Mouse (Mus musculus) liver, embryonic 15.5 days (tissue): ENCODE data around the gene Riok2. TPM values are rescaled to one million over a fixed set of nuclear protein-coding genes. Genes with fewer than 3 reads are reported as not detected.

Source experiments
- ATAC-seq: fragments of 200-750 bp; cut with Nextera tagmentation; 2 replicates; pipeline ENCODE4 v1.8.0; 2017; ENCODE audit warnings: moderate number of reproducible peaks, mild to moderate bottlenecking, moderate library complexity; ENCODE audit not compliant: insufficient read depth
- H3K27ac ChIP-seq: fragments of 300-500 bp; sonication (generic); replicated peaks from 2 replicates; pipeline ENCODE4 v1.5.1; 2015; ENCODE audit warnings: mild to moderate bottlenecking, inconsistent platforms
- H3K27me3 ChIP-seq: fragments of 300-500 bp; sonication (generic); 2 replicates; pipeline ENCODE4 v1.6.1; 2015; ENCODE audit warnings: mild to moderate bottlenecking, inconsistent platforms
- H3K36me3 ChIP-seq: fragments of 300-500 bp; sonication (generic); replicated peaks from 2 replicates; pipeline ENCODE4 v1.6.1; 2015; ENCODE audit warnings: moderate library complexity, mild to moderate bottlenecking, inconsistent platforms
- H3K4me1 ChIP-seq: fragments of 300-500 bp; sonication (generic); replicated peaks from 2 replicates; pipeline ENCODE4 v1.6.1; 2015; ENCODE audit warnings: inconsistent platforms
- H3K4me2 ChIP-seq: fragments of 300-500 bp; sonication (generic); 2 replicates; pipeline ENCODE4 v1.6.1; 2015; ENCODE audit warnings: moderate library complexity, mild to moderate bottlenecking, inconsistent platforms
- H3K4me3 ChIP-seq: fragments of 300-500 bp; sonication (generic); replicated peaks from 2 replicates; pipeline ENCODE4 v1.5.1; 2015; ENCODE audit warnings: mild to moderate bottlenecking, inconsistent platforms
- H3K9ac ChIP-seq: fragments of 300-500 bp; sonication (generic); 2 replicates; pipeline ENCODE4 v1.6.1; 2015; ENCODE audit warnings: moderate library complexity, mild to moderate bottlenecking, inconsistent platforms
- H3K9me3 ChIP-seq: fragments of 300-500 bp; sonication (generic); replicated peaks from 2 replicates; pipeline ENCODE4 v1.6.1; 2016; ENCODE audit warnings: inconsistent platforms
- WGBS: fragments of 180-500 bp; shearing (Covaris S2); methylation state at CpG from one replicate; pipeline ENCODE4 v1.1.7; 2015; ENCODE audit warnings: mixed read lengths; ENCODE audit not compliant: insufficient replicate concordance; 5-methylcytosine and 5-hydroxymethylcytosine counted together
- polyA plus RNA-seq: library from polyadenylated mRNA; unstranded; fragments of >200 nt; fragmentation: Nextera tagmentation; extraction: Ambion mirVana; gene quantifications from 2 replicates; pipeline ENCODE4 v1.2.1, GENCODE M21; 2015

Gene Riok2
- polyA plus RNA-seq, 1 experiment from 2014 or later, result 9.7 TPM

DNA sequence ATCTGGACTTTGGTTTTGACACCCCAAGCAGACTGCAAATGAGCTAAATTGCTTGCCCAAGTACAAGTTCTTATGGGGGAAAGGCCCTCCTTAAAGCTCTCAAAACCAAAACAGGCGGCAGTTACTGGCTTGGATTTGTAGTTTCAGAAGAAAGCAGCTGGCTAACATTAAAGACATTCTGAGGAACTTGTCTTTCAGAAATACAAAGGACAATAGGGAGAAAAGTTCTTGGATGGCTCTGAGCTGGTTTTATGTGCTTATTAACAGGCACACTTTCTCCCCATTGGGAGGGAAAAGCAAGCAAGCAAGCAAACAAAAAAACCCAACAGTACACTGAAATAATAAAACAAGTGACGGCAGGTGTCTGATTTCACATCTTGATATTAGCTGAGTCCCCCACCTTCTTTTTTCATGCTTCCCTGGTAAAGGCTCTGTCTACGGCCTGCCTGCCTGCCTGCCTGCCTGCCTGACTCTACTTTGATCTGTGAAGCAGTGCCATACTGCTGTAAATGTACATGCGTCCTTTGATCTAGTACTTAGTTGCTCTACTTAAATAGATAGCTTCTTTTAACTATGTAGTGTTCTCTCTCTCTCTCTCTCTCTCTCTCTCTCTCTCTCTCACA, 67.9 kb downstream of the Riok2 start:
- Histone ChIP-seq H3K9ac (no peak overlapping the region), H3K27me3 (no peaks in the 10 kb centered on the region), H3K36me3 (no peaks in the 10 kb centered on the region), H3K4me3 (no peak overlapping the region), H3K9me3 (no peaks in the 10 kb centered on the region), H3K4me2 (no peak overlapping the region), H3K4me1 (no peaks in the 10 kb centered on the region), H3K27ac (no peak overlapping the region)
- ATAC-seq, result no peak
- WGBS, result 62% methylated on average over 4 of the region's 4 CpGs

DNA sequence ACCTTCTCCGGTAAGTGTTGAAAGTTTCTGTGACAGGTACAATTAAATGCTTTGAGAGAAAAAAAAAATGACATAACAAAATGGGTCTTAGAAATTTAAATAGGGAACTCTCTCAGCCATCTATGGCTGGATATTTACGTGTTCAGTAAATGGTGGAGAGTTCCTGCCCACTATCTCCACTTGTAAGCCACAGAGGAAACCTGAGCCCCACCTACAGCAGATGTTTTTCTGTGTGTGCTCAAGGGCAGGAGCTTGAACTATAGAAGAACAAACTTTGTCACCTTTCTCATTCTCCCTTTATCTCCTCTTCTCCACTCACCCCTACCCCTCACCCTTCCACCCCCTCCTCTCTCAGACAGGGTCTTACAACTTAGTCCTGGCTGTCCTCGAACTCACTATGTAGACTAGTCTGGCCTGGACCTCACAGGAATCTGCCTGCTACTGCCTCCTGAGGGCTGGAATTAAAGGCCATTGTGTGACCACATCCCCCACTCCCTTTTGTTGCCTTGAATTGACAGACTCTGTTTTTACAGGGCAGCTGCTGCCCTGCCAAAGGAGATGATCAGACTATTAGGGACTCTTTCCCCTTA, 70.3 kb downstream of the Riok2 start:
- Histone ChIP-seq H3K27ac (no peak overlapping the region), H3K36me3 (no peaks in the 10 kb centered on the region), H3K4me2 (no peak overlapping the region), H3K9me3 (no peaks in the 10 kb centered on the region), H3K4me3 (no peak overlapping the region), H3K4me1 (no peaks in the 10 kb centered on the region), H3K9ac (no peak overlapping the region), H3K27me3 (0 out of 2 replicates have a peak, but pooled peaks cover 2% of the 10 kb centered on the region)
- 44% methylated on average over 3 of the region's 3 CpGs for WGBS
- ATAC-seq, result no peak

Other genes starting within 250 kb of the Riok2 start
- gene Lix1, start 28.4 kb downstream of the Riok2 start, polyA plus RNA-seq, result 0.12 and 0.28 TPM in 2 replicates